Mouse (Mus musculus) heart, postnatal 0 days (tissue): ENCODE measurements around the gene Sec61a2. TPM values are rescaled to one million over a fixed set of nuclear protein-coding genes. Genes with fewer than 3 reads are reported as not detected.

Experiments used
- ATAC-seq: fragments of 200-750 bp; cut with Nextera tagmentation; 2 replicates; pipeline ENCODE4 v1.8.0; 2017; ENCODE audit warnings: low read depth, moderate number of reproducible peaks, moderate library complexity; ENCODE audit not compliant: insufficient read depth
- DNase-seq: peaks from one replicate; pipeline ENCODE4 v3.0.0-alpha.2; 2016; ENCODE audit warnings: low spot score
- H3K27ac ChIP-seq: fragments of 300-500 bp; sonication (generic); 2 replicates; pipeline ENCODE4 v1.5.1; 2014; ENCODE audit warnings: low read depth, mild to moderate bottlenecking
- H3K27me3 ChIP-seq: fragments of 300-500 bp; sonication (generic); 2 replicates; pipeline ENCODE4 v1.6.1; 2014; ENCODE audit warnings: low read length, mixed read lengths; ENCODE audit not compliant: control insufficient read depth, insufficient read depth
- H3K36me3 ChIP-seq: fragments of 300-500 bp; sonication (generic); replicated peaks from 2 replicates; pipeline ENCODE4 v1.6.1; 2014; ENCODE audit warnings: low read length, mixed read lengths; ENCODE audit not compliant: control insufficient read depth, insufficient read depth
- H3K4me1 ChIP-seq: fragments of 300-500 bp; sonication (generic); 2 replicates; pipeline ENCODE4 v1.6.1; 2014; ENCODE audit warnings: antibody characterized with exemption; ENCODE audit not compliant: control insufficient read depth, insufficient read depth
- H3K4me2 ChIP-seq: fragments of 300-500 bp; sonication (generic); 2 replicates; pipeline ENCODE4 v1.6.1; 2014; ENCODE audit warnings: low read depth, mild to moderate bottlenecking, low read length, moderate library complexity
- H3K4me3 ChIP-seq: fragments of 300-500 bp; sonication (generic); 2 replicates; pipeline ENCODE4 v1.5.1; 2014; ENCODE audit warnings: low read depth, low read length
- H3K9ac ChIP-seq: fragments of 300-500 bp; sonication (generic); replicated peaks from 2 replicates; pipeline ENCODE4 v1.6.1; 2014; ENCODE audit warnings: low read depth, low read length, mixed read lengths
- H3K9me3 ChIP-seq: fragments of 300-500 bp; sonication (generic); replicated peaks from 2 replicates; pipeline ENCODE4 v1.6.1; 2016; ENCODE audit warnings: low read length; ENCODE audit not compliant: control insufficient read depth
- CTCF ChIP-seq: IDR thresholded peaks from 2 replicates; pipeline ENCODE4 v1.5.1; 2016; ENCODE audit warnings: antibody characterized with exemption, control low read depth, low read depth
- EP300 ChIP-seq: IDR thresholded peaks from 2 replicates; pipeline ENCODE4 v1.6.1; 2016; ENCODE audit warnings: antibody characterized with exemption, low read depth
- WGBS: fragments of 180-500 bp; shearing (Covaris S2); extraction: QIAGEN DNeasy Blood & Tissue Kit; methylation state at CpG from one replicate; pipeline ENCODE4 v1.1.7; 2014; 5-methylcytosine and 5-hydroxymethylcytosine counted together
- polyA plus RNA-seq: library from polyadenylated mRNA; unstranded; fragments of >200 nt; fragmentation: Nextera tagmentation; extraction: Ambion mirVana; gene quantifications from 2 replicates; pipeline ENCODE4 v1.2.1, GENCODE M21; 2015
- total RNA-seq: library from RNA; depleted of rRNA; stranded (reverse); fragments of >200 nt; gene quantifications from 2 replicates; pipeline ENCODE4 v1.2.3, GENCODE M21; 2014; ENCODE audit warnings: low replicate concordance

Sec61a2 gene
- total and polyA plus RNA-seq, 2 experiments from 2014 or later = 26.4 to 36.7 TPM

- Histone ChIP-seq H3K36me3 (no peaks in the 10 kb centered on the region), H3K9ac (no peak overlapping the region), H3K4me1 (0 out of 2 replicates have a peak, but pooled peaks cover 9% of the 10 kb centered on the region), H3K4me3 (no peak overlapping the region), H3K27ac (no peak overlapping the region), H3K4me2 (no peak overlapping the region), H3K27me3 (no peaks in the 10 kb centered on the region), H3K9me3 (no peaks in the 10 kb centered on the region)
- no peak for TF ChIP-seq CTCF
- no peak for TF ChIP-seq EP300
- ATAC-seq = no peak
- no peak for DNase-seq
- 83% methylated on average over 14 of the region's 14 CpGs for WGBS
Observed at GRCm38 (mm10) chr2:5939911-5940310, 44.7 kb upstream of the Sec61a2 start.

DNA sequence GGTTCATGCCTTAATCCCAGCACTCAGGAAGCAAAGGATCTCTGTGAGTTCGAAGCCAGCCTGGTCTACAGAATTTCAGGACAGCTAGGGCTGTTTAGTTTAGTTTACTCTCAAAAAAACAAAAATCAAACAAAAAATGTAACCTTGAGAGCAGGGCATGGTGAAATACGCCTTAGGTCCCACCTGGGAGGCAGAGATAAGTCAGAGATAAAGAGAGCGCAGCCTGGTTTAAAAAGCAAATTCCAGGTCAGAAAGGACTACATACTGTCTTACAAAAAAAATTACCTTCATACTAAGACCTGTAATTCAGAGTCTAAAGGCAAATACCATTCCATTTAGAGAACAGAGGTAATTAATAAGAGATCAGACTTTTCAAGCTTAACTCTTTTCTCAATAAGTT, 44.1 kb upstream of the Sec61a2 start:
- 86% methylated on average over 3 of the region's 3 CpGs for WGBS
- Histone ChIP-seq H3K27me3 (no peaks in the 10 kb centered on the region), H3K4me2 (no peak overlapping the region), H3K9me3 (no peaks in the 10 kb centered on the region), H3K27ac (no peak overlapping the region), H3K4me1 (0 out of 2 replicates have a peak, but pooled peaks cover 9% of the 10 kb centered on the region), H3K4me3 (no peak overlapping the region), H3K9ac (no peak overlapping the region), H3K36me3 (no peaks in the 10 kb centered on the region)
- no peak for TF ChIP-seq EP300
- no peak for TF ChIP-seq CTCF
- DNase-seq (no peak), ATAC-seq (no peak)

- no peak overlapping the region for H3K9ac ChIP-seq
- no peaks in the 10 kb centered on the region for H3K27me3 ChIP-seq
- no peaks in the 10 kb centered on the region for H3K4me1 ChIP-seq
- DNase-seq (no peak), ATAC-seq (no peak)
- no peaks in the 10 kb centered on the region for H3K9me3 ChIP-seq
- no peak overlapping the region for H3K4me2 ChIP-seq
- 90% methylated on average over 4 of the region's 4 CpGs for WGBS
- no peak overlapping the region for H3K27ac ChIP-seq
- TF ChIP-seq EP300 (no peak), CTCF (no peak)
- H3K4me3 ChIP-seq = no peak overlapping the region
- no peaks in the 10 kb centered on the region for H3K36me3 ChIP-seq
Observed at GRCm38 (mm10) chr2:5936550-5936949, 41.3 kb upstream of the Sec61a2 start.

GRCm38 (mm10) chr2:5936068-5936467, 40.8 kb upstream of the Sec61a2 start:
- ATAC-seq = no peak
- Histone ChIP-seq H3K4me1 (no peaks in the 10 kb centered on the region), H3K27ac (no peak overlapping the region), H3K27me3 (no peaks in the 10 kb centered on the region), H3K9ac (no peak overlapping the region), H3K9me3 (no peaks in the 10 kb centered on the region), H3K4me2 (no peak overlapping the region), H3K36me3 (no peaks in the 10 kb centered on the region), H3K4me3 (no peak overlapping the region)
- no peak for DNase-seq
- WGBS = 66% methylated on average over 6 of the region's 6 CpGs
- no peak for TF ChIP-seq EP300
- no peak for TF ChIP-seq CTCF

DNA sequence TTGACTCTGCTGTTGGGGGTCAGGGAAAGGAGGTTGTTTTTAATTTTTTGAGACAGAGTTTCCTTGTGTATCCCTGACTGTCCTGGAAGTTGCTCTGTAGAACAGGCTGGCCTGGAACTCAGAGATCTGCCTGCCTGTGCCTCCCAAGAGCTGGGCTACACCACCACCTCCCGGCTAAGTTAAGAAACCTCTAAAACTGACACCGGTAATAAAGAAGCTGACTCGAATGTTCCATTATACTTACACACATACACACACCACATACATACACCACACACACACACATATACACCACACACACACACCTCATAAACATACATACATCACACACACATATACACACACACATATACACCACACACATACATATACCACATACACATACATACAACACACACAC, 39.7 kb upstream of the Sec61a2 start:
- Histone ChIP-seq H3K27ac (no peak overlapping the region), H3K9ac (no peak overlapping the region), H3K36me3 (no peaks in the 10 kb centered on the region), H3K4me3 (no peak overlapping the region), H3K4me2 (no peak overlapping the region), H3K27me3 (no peaks in the 10 kb centered on the region), H3K9me3 (no peaks in the 10 kb centered on the region), H3K4me1 (no peaks in the 10 kb centered on the region)
- WGBS = 87% methylated on average over 3 of the region's 3 CpGs
- TF ChIP-seq EP300 = no peak
- ATAC-seq = no peak
- no peak for DNase-seq

DNA sequence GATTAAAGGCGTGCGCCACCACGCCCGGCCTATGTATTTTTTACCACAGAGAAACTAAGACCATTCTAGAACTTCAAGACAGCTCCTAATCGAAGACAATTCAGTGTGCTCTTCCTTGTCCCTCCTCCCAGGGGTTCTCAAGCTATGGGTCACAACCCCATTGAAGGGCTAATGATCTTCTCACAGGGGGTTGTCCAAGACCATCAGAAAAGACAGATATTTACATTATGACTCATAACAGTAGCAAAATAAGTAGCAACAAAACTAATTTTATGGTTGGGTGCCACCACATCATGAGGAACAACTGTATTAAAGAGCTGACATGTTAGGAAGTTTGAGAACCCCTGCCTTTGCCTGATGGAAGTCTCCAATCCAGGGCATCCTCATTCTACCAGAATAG, 36.7 kb upstream of the Sec61a2 start:
- H3K27ac ChIP-seq = no peak overlapping the region
- no peaks in the 10 kb centered on the region for H3K27me3 ChIP-seq
- H3K9ac ChIP-seq = no peak overlapping the region
- no peaks in the 10 kb centered on the region for H3K36me3 ChIP-seq
- no peak for TF ChIP-seq CTCF
- TF ChIP-seq EP300 = no peak
- H3K9me3 ChIP-seq = no peaks in the 10 kb centered on the region
- no peaks in the 10 kb centered on the region for H3K4me1 ChIP-seq
- WGBS = 95% methylated on average over 5 of the region's 5 CpGs
- H3K4me3 ChIP-seq = no peak overlapping the region
- no peak overlapping the region for H3K4me2 ChIP-seq
- ATAC-seq (no peak), DNase-seq (no peak)
